Mouse (Mus musculus) limb, embryonic 13.5 days (tissue): ENCODE measurements around the gene Pfkfb1. TPM values are rescaled to one million over a fixed set of nuclear protein-coding genes. Genes with fewer than 3 reads are reported as not detected.

Experiments
- microRNA-seq: library from miRNA; unstranded; fragments of <30 nt; microRNA quantifications from one replicate; pipeline ENCODE4, GENCODE M21; 2016
- polyA plus RNA-seq: library from polyadenylated mRNA; unstranded; fragments of >200 nt; fragmentation: Nextera tagmentation; extraction: Ambion mirVana; gene quantifications from 2 replicates; pipeline ENCODE4 v1.2.1, GENCODE M21; 2015

Gene Pfkfb1
- polyA plus RNA-seq, 1 experiment from 2014 or later: 6.5 TPM

Small RNAs within 50 kb of the gene (microRNA-seq; reads per million reads assigned to microRNA genes)
- gene Mir3620: not detected

Other genes starting within 250 kb of the Pfkfb1 start
- gene Tmem29, start 129.1 kb upstream of the Pfkfb1 start, polyA plus RNA-seq: 42.3 and 46.4 TPM in 2 replicates
- gene Alas2, start 40.9 kb upstream of the Pfkfb1 start, polyA plus RNA-seq: 45.8 and 48.7 TPM in 2 replicates
- 26.7 and 27.4 TPM in 2 replicates for gene Apex2, start 1.6 kb downstream of the Pfkfb1 start, polyA plus RNA-seq
- 33.6 and 39.6 TPM in 2 replicates for gene Tro, start 69.4 kb downstream of the Pfkfb1 start, polyA plus RNA-seq
- gene Maged2, start 226.1 kb downstream of the Pfkfb1 start, polyA plus RNA-seq: 816 and 832 TPM in 2 replicates